Mouse (Mus musculus) MEL (cell line): Measurements from ENCODE around the gene Gm21897.

Experiments used
- CTCF ChIP-seq, 3 experiments: IDR thresholded peaks in 2 of 3; conservative IDR thresholded peaks in 1 of 3; 2 replicates each; pipeline ENCODE4 v1.5.1; 2011 to 2012; ENCODE audit warnings: low read length in 3 of 3, low read depth in 2 of 3, mild to moderate bottlenecking in 2 of 3, improper control_type of control experiment in 1 of 3, inconsistent platforms in 1 of 3, mixed read lengths in 1 of 3, moderate library complexity in 1 of 3; ENCODE audit not compliant: control insufficient read depth in 1 of 3, insufficient read depth in 1 of 3, poor library complexity in 1 of 3, severe bottlenecking in 1 of 3
- EP300 ChIP-seq, 2 experiments: IDR thresholded peaks; 2 replicates each; pipeline ENCODE4 v1.6.1; 2011; ENCODE audit warnings: improper control_type of control experiment in 2 of 2, low read length in 2 of 2, low read depth in 1 of 2, mild to moderate bottlenecking in 1 of 2
- GATA1 ChIP-seq: IDR thresholded peaks from 2 replicates; pipeline ENCODE4 v1.6.1; 2011; ENCODE audit warnings: low read depth, low read length, improper control_type of control experiment
- MAZ ChIP-seq: IDR thresholded peaks from 2 replicates; pipeline ENCODE4 v1.6.1; 2012; ENCODE audit warnings: low read depth, mild to moderate bottlenecking, inconsistent platforms, low read length, improper control_type of control experiment
- MXI1 ChIP-seq: IDR thresholded peaks from 2 replicates; pipeline ENCODE4 v1.6.1; 2011; ENCODE audit warnings: mild to moderate bottlenecking, low read depth, low read length, improper control_type of control experiment
- MYC ChIP-seq: IDR thresholded peaks from 2 replicates; pipeline ENCODE4 v1.6.1; 2011; ENCODE audit warnings: low read depth, mild to moderate bottlenecking, low read length, improper control_type of control experiment, moderate library complexity
- POLR2A ChIP-seq, 2 experiments: IDR thresholded peaks; 2 replicates each; pipeline ENCODE4 v1.6.1; 2011 to 2012; ENCODE audit warnings: low read length in 2 of 2, mild to moderate bottlenecking in 2 of 2, control low read depth in 1 of 2, improper control_type of control experiment in 1 of 2, low read depth in 1 of 2, moderate library complexity in 1 of 2; ENCODE audit not compliant: control insufficient read depth in 1 of 2, insufficient read depth in 1 of 2, poor library complexity in 1 of 2
- RAD21 ChIP-seq: IDR thresholded peaks from 2 replicates; pipeline ENCODE4 v1.6.1; 2011; ENCODE audit warnings: mild to moderate bottlenecking, low read depth, low read length, improper control_type of control experiment
- TBP ChIP-seq: IDR thresholded peaks from 2 replicates; pipeline ENCODE4 v1.8.0; 2011; ENCODE audit warnings: low read depth, low read length, improper control_type of control experiment
- ZMIZ1 ChIP-seq: IDR thresholded peaks from 2 replicates; pipeline ENCODE4 v1.6.1; 2012; ENCODE audit warnings: low read depth, mild to moderate bottlenecking, inconsistent platforms, low read length, improper control_type of control experiment, moderate library complexity

- TF ChIP-seq CTCF (IDR thresholded peaks at IDR 0.05 in 2 of 3, conservative IDR thresholded peaks at IDR 0.05 in 1 of 3; ENCODE audit: control insufficient read depth in 1 of 3, insufficient read depth in 1 of 3, low read depth in 2 of 3, low read length in 3 of 3, poor library complexity in 1 of 3, severe bottlenecking in 1 of 3) (no peak), ZMIZ1 (no peak), MXI1 (no peak), EP300 (IDR thresholded peaks at IDR 0.05; ENCODE audit: low read depth in 1 of 2, low read length in 2 of 2) (no peak), MAZ (no peak), MYC (no peak), RAD21 (no peak), GATA1 (no peak), TBP (no peak), POLR2A (IDR thresholded peaks at IDR 0.05; ENCODE audit: control insufficient read depth in 1 of 2, insufficient read depth in 1 of 2, low read depth in 1 of 2, low read length in 2 of 2, poor library complexity in 1 of 2) (no peak)
Measured at GRCm38 (mm10) chr16:15360825-15361224, 43.6 kb downstream of the Gm21897 start.
